Mouse (Mus musculus) heart, embryonic 15.5 days (tissue): ENCODE results near the gene Chchd6. TPM values are rescaled to one million over a fixed set of nuclear protein-coding genes. Genes with fewer than 3 reads are reported as not detected.

Experiments
- ATAC-seq: fragments of 200-750 bp; cut with Nextera tagmentation; replicated peaks from 2 replicates; pipeline ENCODE4 v1.8.0; 2017; ENCODE audit warnings: low read depth, moderate TSS enrichment; ENCODE audit not compliant: insufficient number of reproducible peaks, insufficient read depth, low FRiP score
- H3K27ac ChIP-seq: fragments of 300-500 bp; sonication (generic); 2 replicates; pipeline ENCODE4 v1.5.1; 2015; ENCODE audit warnings: mild to moderate bottlenecking, inconsistent platforms
- H3K27me3 ChIP-seq: fragments of 300-500 bp; sonication (generic); 2 replicates; pipeline ENCODE4 v1.6.1; 2015; ENCODE audit warnings: inconsistent platforms
- H3K36me3 ChIP-seq: fragments of 300-500 bp; sonication (generic); 2 replicates; pipeline ENCODE4 v1.6.1; 2015; ENCODE audit warnings: mild to moderate bottlenecking, inconsistent platforms
- H3K4me1 ChIP-seq: fragments of 300-500 bp; sonication (generic); replicated peaks from 2 replicates; pipeline ENCODE4 v1.6.1; 2015; ENCODE audit warnings: inconsistent platforms
- H3K4me2 ChIP-seq: fragments of 300-500 bp; sonication (generic); 2 replicates; pipeline ENCODE4 v1.6.1; 2015; ENCODE audit warnings: inconsistent platforms, mild to moderate bottlenecking, moderate library complexity
- H3K4me3 ChIP-seq: fragments of 300-500 bp; sonication (generic); 2 replicates; pipeline ENCODE4 v1.5.1; 2015; ENCODE audit warnings: mild to moderate bottlenecking, inconsistent platforms
- H3K9ac ChIP-seq: fragments of 300-500 bp; sonication (generic); 2 replicates; pipeline ENCODE4 v1.6.1; 2015; ENCODE audit warnings: mild to moderate bottlenecking, inconsistent platforms
- H3K9me3 ChIP-seq: fragments of 300-500 bp; sonication (generic); replicated peaks from 2 replicates; pipeline ENCODE4 v1.6.1; 2016; ENCODE audit warnings: inconsistent platforms
- WGBS: fragments of 180-500 bp; shearing (Covaris S2); methylation state at CpG from one replicate; pipeline ENCODE4 v1.1.7; 2015; ENCODE audit warnings: mixed read lengths; 5-methylcytosine and 5-hydroxymethylcytosine counted together
- polyA plus RNA-seq: library from polyadenylated mRNA; unstranded; fragments of >200 nt; fragmentation: Nextera tagmentation; extraction: Ambion mirVana; gene quantifications from 2 replicates; pipeline ENCODE4 v1.2.1, GENCODE M21; 2015

Chchd6 gene
- polyA plus RNA-seq, 1 experiment from 2014 or later: 43.7 TPM

- ATAC-seq: no peak
- peak overlapping the region; percentile 33 for H3K27ac ChIP-seq
- no peak overlapping the region for H3K9ac ChIP-seq
- 45% methylated on average over 8 of the region's 8 CpGs for WGBS
- H3K4me3 ChIP-seq: no peak overlapping the region
- H3K9me3 ChIP-seq: no peaks in the 10 kb centered on the region
- H3K4me2 ChIP-seq: no peak overlapping the region
- peaks cover 5% of the 10 kb centered on the region; the same call in 1 of the 2 replicates for H3K36me3 ChIP-seq
- H3K27me3 ChIP-seq: no peaks in the 10 kb centered on the region
- peaks cover 68% of the 10 kb centered on the region for H3K4me1 ChIP-seq
Measured at GRCm38 (mm10) chr6:89353101-89353500, 242.4 kb downstream of the Chchd6 start.

- Histone ChIP-seq H3K9me3 (no peaks in the 10 kb centered on the region), H3K4me3 (no peak overlapping the region), H3K9ac (peak overlapping the region; percentile 36; the same call in 1 of the 2 replicates), H3K36me3 (0 out of 2 replicates have a peak, but pooled peaks cover 5% of the 10 kb centered on the region), H3K4me1 (peaks cover 68% of the 10 kb centered on the region), H3K27ac (peak overlapping the region; percentile 84), H3K27me3 (no peaks in the 10 kb centered on the region), H3K4me2 (0 out of 2 replicates have a peak overlapping the region, but pooled peaks have one; percentile 11)
- ATAC-seq: peak; percentile 81
- 15% methylated on average over 5 of the region's 5 CpGs for WGBS
Measured at GRCm38 (mm10) chr6:89351441-89352137, 243.9 kb downstream of the Chchd6 start.

- H3K9ac ChIP-seq: no peak overlapping the region
- no peak for ATAC-seq
- H3K4me1 ChIP-seq: peaks cover 73% of the 10 kb centered on the region
- H3K9me3 ChIP-seq: no peaks in the 10 kb centered on the region
- 0 out of 2 replicates have a peak, but pooled peaks cover 5% of the 10 kb centered on the region for H3K36me3 ChIP-seq
- no peaks in the 10 kb centered on the region for H3K27me3 ChIP-seq
- WGBS: 96% methylated on average over 2 of the region's 2 CpGs
- peak overlapping the region; percentile 84 for H3K27ac ChIP-seq
- no peak overlapping the region for H3K4me2 ChIP-seq
- no peak overlapping the region for H3K4me3 ChIP-seq
Measured at GRCm38 (mm10) chr6:89350520-89350919, 244.9 kb downstream of the Chchd6 start.

- Histone ChIP-seq H3K27me3 (no peaks in the 10 kb centered on the region), H3K4me1 (peaks cover 77% of the 10 kb centered on the region), H3K4me3 (no peak overlapping the region), H3K27ac (peak overlapping the region; percentile 84), H3K9ac (no peak overlapping the region), H3K4me2 (no peak overlapping the region), H3K9me3 (no peaks in the 10 kb centered on the region), H3K36me3 (0 out of 2 replicates have a peak, but pooled peaks cover 5% of the 10 kb centered on the region)
- 19% methylated on average over 1 of the region's 1 CpGs for WGBS
- no peak for ATAC-seq
Measured at GRCm38 (mm10) chr6:89350037-89350515, 245.4 kb downstream of the Chchd6 start.

- 68% methylated on average over 9 of the region's 9 CpGs for WGBS
- Histone ChIP-seq H3K4me3 (no peak overlapping the region), H3K27me3 (no peaks in the 10 kb centered on the region), H3K36me3 (0 out of 2 replicates have a peak, but pooled peaks cover 5% of the 10 kb centered on the region), H3K4me1 (peaks cover 72% of the 10 kb centered on the region), H3K9me3 (no peaks in the 10 kb centered on the region), H3K27ac (no peak overlapping the region), H3K4me2 (no peak overlapping the region), H3K9ac (no peak overlapping the region)
- no peak for ATAC-seq
Measured at GRCm38 (mm10) chr6:89348363-89348762, 247.1 kb downstream of the Chchd6 start.

- Histone ChIP-seq H3K27ac (no peak overlapping the region), H3K4me1 (peaks cover 66% of the 10 kb centered on the region)
- WGBS: 76% methylated on average over 1 of the region's 1 CpGs
Measured at GRCm38 (mm10) chr6:89347792-89348191, 247.7 kb downstream of the Chchd6 start.

GRCm38 (mm10) chr6:89345855-89346254, 249.6 kb downstream of the Chchd6 start:
- Histone ChIP-seq H3K4me1 (peaks cover 51% of the 10 kb centered on the region), H3K4me2 (no peak overlapping the region)
- ATAC-seq: no peak

More at GRCm38 (mm10) chr6:89347792-89348191, 247.7 kb downstream of the Chchd6 start:
- Histone ChIP-seq H3K9ac (no peak overlapping the region), H3K36me3 (0 out of 2 replicates have a peak, but pooled peaks cover 6% of the 10 kb centered on the region), H3K4me2 (no peak overlapping the region), H3K4me3 (no peak overlapping the region), H3K9me3 (no peaks in the 10 kb centered on the region), H3K27me3 (no peaks in the 10 kb centered on the region)
- ATAC-seq: no peak

GRCm38 (mm10) chr6:89345486-89345785, 250.0 kb downstream of the Chchd6 start:
- peaks cover 18% of the 10 kb centered on the region; the same call in 1 of the 2 replicates for H3K36me3 ChIP-seq
- whole genome bisulfite sequencing: 38% methylated on average over 3 of the region's 3 CpGs
- no peak for ATAC-seq

More at GRCm38 (mm10) chr6:89345855-89346254, 249.6 kb downstream of the Chchd6 start:
- H3K36me3 ChIP-seq: peaks cover 14% of the 10 kb centered on the region; the same call in 1 of the 2 replicates
- H3K27me3 ChIP-seq: no peaks in the 10 kb centered on the region
- no peaks in the 10 kb centered on the region for H3K9me3 ChIP-seq
- H3K9ac ChIP-seq: 0 out of 2 replicates have a peak overlapping the region, but pooled peaks have one; percentile 8
- H3K27ac ChIP-seq: peak overlapping the region; percentile 85
- 96% methylated on average over 1 of the region's 1 CpGs for WGBS
- H3K4me3 ChIP-seq: no peak overlapping the region

GRCm38 (mm10) chr6:89344613-89345485, 250.6 kb downstream of the Chchd6 start:
- 0 out of 2 replicates have a peak overlapping the region, but pooled peaks have one; percentile 5 for H3K9ac ChIP-seq
- peak overlapping the region; percentile 85 for H3K27ac ChIP-seq
- H3K9me3 ChIP-seq: no peaks in the 10 kb centered on the region
- no peak overlapping the region for H3K4me3 ChIP-seq
- peak overlapping the region; percentile 49 for H3K4me2 ChIP-seq
- peaks cover 19% of the 10 kb centered on the region; the same call in 1 of the 2 replicates for H3K36me3 ChIP-seq
- WGBS: 28% methylated on average over 10 of the region's 10 CpGs
- peaks cover 51% of the 10 kb centered on the region for H3K4me1 ChIP-seq
- peak; percentile 89 for ATAC-seq
- no peaks in the 10 kb centered on the region for H3K27me3 ChIP-seq

More at GRCm38 (mm10) chr6:89345486-89345785, 250.0 kb downstream of the Chchd6 start:
- peaks cover 51% of the 10 kb centered on the region for H3K4me1 ChIP-seq
- peak overlapping the region; percentile 49 for H3K4me2 ChIP-seq
- H3K4me3 ChIP-seq: no peak overlapping the region
- H3K27me3 ChIP-seq: no peaks in the 10 kb centered on the region
- peak overlapping the region; percentile 85 for H3K27ac ChIP-seq
- H3K9me3 ChIP-seq: no peaks in the 10 kb centered on the region
- H3K9ac ChIP-seq: 0 out of 2 replicates have a peak overlapping the region, but pooled peaks have one; percentile 8

GRCm38 (mm10) chr6:89341981-89342380, 253.5 kb downstream of the Chchd6 start:
- no peak overlapping the region for H3K27ac ChIP-seq
- H3K4me1 ChIP-seq: peaks cover 59% of the 10 kb centered on the region
- WGBS: 66% methylated on average over 4 of the region's 4 CpGs
- H3K27me3 ChIP-seq: no peaks in the 10 kb centered on the region
- H3K36me3 ChIP-seq: peaks cover 14% of the 10 kb centered on the region; the same call in 1 of the 2 replicates
- H3K9ac ChIP-seq: no peak overlapping the region
- ATAC-seq: no peak
- no peak overlapping the region for H3K4me3 ChIP-seq
- no peaks in the 10 kb centered on the region for H3K9me3 ChIP-seq
- H3K4me2 ChIP-seq: no peak overlapping the region

GRCm38 (mm10) chr6:89339447-89339846, 256.0 kb downstream of the Chchd6 start:
- WGBS: 63% methylated on average over 2 of the region's 2 CpGs
- Histone ChIP-seq H3K36me3 (peaks cover 30% of the 10 kb centered on the region), H3K4me1 (peaks cover 45% of the 10 kb centered on the region), H3K27ac (peak overlapping the region; percentile 75), H3K9me3 (no peaks in the 10 kb centered on the region), H3K27me3 (no peaks in the 10 kb centered on the region), H3K9ac (no peak overlapping the region), H3K4me2 (peak overlapping the region; percentile 14; the same call in 1 of the 2 replicates), H3K4me3 (no peak overlapping the region)
- ATAC-seq: peak; percentile 84
